Mouse (Mus musculus) midbrain, embryonic 10.5 days (tissue): ENCODE measurements around the gene Rasal1. TPM values are rescaled to one million over a fixed set of nuclear protein-coding genes. Genes with fewer than 3 reads are reported as not detected.

Source experiments
- DNase-seq: peaks from one replicate; pipeline ENCODE4 v3.0.0-alpha.2; 2017; ENCODE audit warnings: low spot score
- H3K27ac ChIP-seq: fragments of 300-500 bp; sonication (generic); replicated peaks from 2 replicates; pipeline ENCODE4 v1.5.1; 2016; ENCODE audit warnings: mild to moderate bottlenecking
- H3K27me3 ChIP-seq: fragments of 300-500 bp; sonication (generic); 2 replicates; pipeline ENCODE4 v1.6.1; 2016; ENCODE audit warnings: low read depth, mild to moderate bottlenecking; ENCODE audit not compliant: poor library complexity, severe bottlenecking
- H3K36me3 ChIP-seq: fragments of 300-500 bp; sonication (generic); 2 replicates; pipeline ENCODE4 v1.6.1; 2016; ENCODE audit warnings: mild to moderate bottlenecking, moderate library complexity
- H3K4me1 ChIP-seq: fragments of 300-500 bp; sonication (generic); 2 replicates; pipeline ENCODE4 v1.6.1; 2016
- H3K4me3 ChIP-seq: fragments of 300-500 bp; sonication (generic); 2 replicates; pipeline ENCODE4 v1.5.1; 2016; ENCODE audit warnings: mild to moderate bottlenecking, moderate library complexity
- H3K9me3 ChIP-seq: fragments of 300-500 bp; sonication (generic); replicated peaks from 2 replicates; pipeline ENCODE4 v1.6.1; 2016; ENCODE audit warnings: mild to moderate bottlenecking
- WGBS: fragments of 180-500 bp; shearing (Covaris S2); methylation state at CpG from one replicate; pipeline ENCODE4 v1.1.7; 2016; 5-methylcytosine and 5-hydroxymethylcytosine counted together
- polyA plus RNA-seq: library from polyadenylated mRNA; unstranded; fragments of >200 nt; fragmentation: Nextera tagmentation; extraction: Ambion mirVana; gene quantifications from 2 replicates; pipeline ENCODE4 v1.2.1, GENCODE M21; 2016

Rasal1 gene
- polyA plus RNA-seq, 1 experiment from 2014 or later, result 0.10 TPM

DNA sequence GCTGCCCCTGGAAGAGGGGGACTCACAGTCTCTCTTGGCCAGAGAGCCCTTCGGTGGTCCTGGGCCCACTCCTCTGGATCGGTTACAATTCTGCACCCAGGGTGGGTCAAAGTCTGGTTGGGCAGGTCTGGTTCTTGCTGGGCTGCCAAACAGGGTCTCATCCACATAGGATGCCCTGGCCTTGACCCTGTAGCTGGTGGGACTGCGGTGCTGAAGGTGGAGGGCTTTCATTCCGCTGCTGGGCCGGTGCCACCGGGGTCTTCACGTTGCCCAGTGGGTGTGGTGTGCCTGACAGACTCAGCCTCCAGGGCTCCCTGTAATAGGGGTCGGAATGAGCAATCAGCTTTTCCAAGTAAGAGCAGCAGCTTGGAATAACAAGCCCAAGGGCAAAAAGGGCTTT is 37.2 kb upstream of the Rasal1 start:
- Histone ChIP-seq H3K9me3 (peaks cover 7% of the 10 kb centered on the region; the same call in 1 of the 2 replicates), H3K27ac (0 out of 2 replicates have a peak overlapping the region, but pooled peaks have one; percentile 96), H3K4me1 (peaks cover 23% of the 10 kb centered on the region), H3K36me3 (peaks cover 39% of the 10 kb centered on the region), H3K4me3 (peak overlapping the region; percentile 72), H3K27me3 (peaks cover 7% of the 10 kb centered on the region)
- WGBS, result 69% methylated on average over 8 of the region's 8 CpGs
- DNase-seq, result no peak

DNA sequence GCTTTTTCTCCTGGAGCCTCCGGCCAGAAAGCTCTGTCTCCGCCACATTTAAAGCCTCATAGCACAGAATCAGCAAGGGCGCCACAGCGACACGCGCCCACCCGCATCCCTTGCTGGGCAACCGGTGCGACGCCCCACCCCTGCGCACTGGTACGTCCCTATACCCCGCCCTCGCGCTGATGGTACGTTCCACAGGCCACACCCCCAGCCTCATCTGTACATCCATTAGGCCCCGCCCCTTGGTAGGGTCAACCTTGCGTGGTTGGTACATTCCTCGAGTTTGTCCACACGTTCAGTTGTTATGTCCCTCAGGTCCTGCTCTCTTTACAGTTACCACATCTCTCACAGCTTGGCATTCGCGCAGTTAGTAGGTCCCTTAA is 36.2 kb upstream of the Rasal1 start, which contains the start of the genes Rita1 and Ddx54:
TSS of gene Rita1 (minus strand) at position 148 of the 380 bp plus-strand sequence.
TSS of gene Ddx54 (plus strand) at position 298 of the 380 bp plus-strand sequence.
- Histone ChIP-seq H3K36me3 (peaks cover 49% of the 10 kb centered on the region), H3K4me1 (peaks cover 23% of the 10 kb centered on the region), H3K4me3 (peak within 1 kb of the TSS; percentile 72), H3K27me3 (no peaks in the 10 kb centered on the region), H3K9me3 (peaks cover 7% of the 10 kb centered on the region; the same call in 1 of the 2 replicates), H3K27ac (peak within 1 kb of the TSS; percentile 96)
- DNase-seq, result peak; percentile 97
- under 1% methylated on average over 22 of the region's 22 CpGs for WGBS

DNA sequence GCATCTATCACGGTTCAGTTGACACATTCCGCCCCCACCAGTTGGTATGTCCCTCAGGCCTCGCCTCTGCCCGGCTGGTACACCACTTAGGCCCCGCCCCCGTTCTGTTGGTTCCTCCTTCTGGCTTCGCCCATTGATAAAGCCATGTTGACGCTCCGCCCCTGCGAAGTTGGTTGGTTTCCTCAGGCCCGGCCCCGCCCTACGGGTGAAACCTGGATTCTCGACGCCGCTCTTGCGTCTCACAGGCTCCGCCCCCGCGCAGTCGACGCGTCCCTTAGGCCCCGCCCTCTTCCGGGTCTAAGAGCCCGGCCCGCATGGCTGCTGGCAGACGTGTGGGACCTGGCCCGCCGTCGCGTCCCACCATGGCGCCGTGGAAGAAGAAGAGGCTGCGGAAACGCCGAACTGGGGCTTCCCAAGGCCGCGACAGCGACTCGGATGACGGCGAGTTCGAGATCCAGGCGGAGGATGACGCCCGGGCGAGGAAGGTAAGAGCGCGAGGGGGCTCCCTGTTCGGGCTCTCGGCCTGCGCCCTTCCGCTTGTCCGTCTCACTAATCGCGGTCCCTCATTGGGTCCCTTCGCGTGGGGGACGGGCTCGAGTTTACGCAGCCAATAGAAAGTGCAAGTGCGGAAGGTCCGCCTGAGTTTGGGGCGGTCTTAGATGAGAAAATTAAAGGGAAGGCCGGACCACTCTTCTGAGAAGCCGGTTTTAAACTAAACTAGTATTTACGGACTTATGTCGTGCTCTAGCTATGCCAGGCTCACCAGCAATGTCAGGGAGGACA is 35.6 kb upstream of the Rasal1 start:
- peak; percentile 99 for DNase-seq
- peaks cover 7% of the 10 kb centered on the region; the same call in 1 of the 2 replicates for H3K9me3 ChIP-seq
- peak overlapping the region; percentile 72 for H3K4me3 ChIP-seq
- H3K27me3 ChIP-seq, result no peaks in the 10 kb centered on the region
- H3K36me3 ChIP-seq, result peaks cover 53% of the 10 kb centered on the region
- H3K27ac ChIP-seq, result peak overlapping the region; percentile 96
- peaks cover 23% of the 10 kb centered on the region for H3K4me1 ChIP-seq
- WGBS, result under 1% methylated on average over 69 of the region's 69 CpGs

DNA sequence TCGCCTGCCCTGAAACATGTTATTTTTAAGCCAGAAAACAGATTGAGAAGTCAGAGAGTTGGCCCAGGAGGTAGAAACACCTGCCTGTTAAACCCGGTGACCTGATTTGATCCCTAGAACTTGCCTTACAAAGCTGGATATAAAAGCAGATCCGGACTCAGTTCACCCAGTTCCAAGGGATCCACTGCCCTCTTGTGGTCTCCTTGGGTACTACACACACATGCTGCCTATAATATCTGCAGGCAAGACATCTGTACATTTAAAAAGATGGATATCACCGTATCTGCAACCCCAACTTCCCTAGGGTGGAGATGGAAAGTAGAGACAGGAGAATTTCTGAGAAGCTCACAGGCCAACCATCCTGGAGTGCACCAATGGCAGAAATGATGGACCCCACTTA is 32.7 kb upstream of the Rasal1 start:
- peaks cover 21% of the 10 kb centered on the region for H3K4me1 ChIP-seq
- WGBS, result 92% methylated on average over 4 of the region's 4 CpGs
- H3K4me3 ChIP-seq, result no peak overlapping the region
- no peak for DNase-seq
- peaks cover 62% of the 10 kb centered on the region for H3K36me3 ChIP-seq
- H3K9me3 ChIP-seq, result peaks cover 7% of the 10 kb centered on the region; the same call in 1 of the 2 replicates
- H3K27me3 ChIP-seq, result no peaks in the 10 kb centered on the region
- no peak overlapping the region for H3K27ac ChIP-seq

DNA sequence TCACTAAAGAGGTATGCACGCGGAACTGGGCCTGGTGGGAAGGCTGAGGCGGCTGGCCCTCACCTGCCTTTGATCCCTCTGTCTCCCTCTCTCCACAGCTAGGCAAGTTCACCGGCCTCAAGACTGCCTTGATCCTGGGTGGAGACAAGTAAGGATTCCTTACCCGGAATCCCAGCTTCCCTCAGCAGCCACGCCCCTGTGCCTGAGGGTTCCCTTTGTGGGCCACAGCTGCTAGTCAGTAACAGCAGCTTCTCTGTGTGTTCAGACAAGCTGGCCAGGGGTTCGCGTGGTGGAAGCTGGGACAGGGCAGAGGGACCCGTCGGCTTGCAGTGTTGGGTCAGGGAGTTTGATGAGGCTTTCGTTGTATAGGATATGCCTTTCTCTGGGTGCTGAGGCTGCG is 29.8 kb upstream of the Rasal1 start:
- WGBS, result 88% methylated on average over 12 of the region's 12 CpGs
- H3K27ac ChIP-seq, result no peak overlapping the region
- H3K4me3 ChIP-seq, result no peak overlapping the region
- peaks cover 7% of the 10 kb centered on the region; the same call in 1 of the 2 replicates for H3K9me3 ChIP-seq
- H3K36me3 ChIP-seq, result peaks cover 91% of the 10 kb centered on the region
- H3K4me1 ChIP-seq, result peaks cover 5% of the 10 kb centered on the region
- no peak for DNase-seq
- H3K27me3 ChIP-seq, result no peaks in the 10 kb centered on the region

DNA sequence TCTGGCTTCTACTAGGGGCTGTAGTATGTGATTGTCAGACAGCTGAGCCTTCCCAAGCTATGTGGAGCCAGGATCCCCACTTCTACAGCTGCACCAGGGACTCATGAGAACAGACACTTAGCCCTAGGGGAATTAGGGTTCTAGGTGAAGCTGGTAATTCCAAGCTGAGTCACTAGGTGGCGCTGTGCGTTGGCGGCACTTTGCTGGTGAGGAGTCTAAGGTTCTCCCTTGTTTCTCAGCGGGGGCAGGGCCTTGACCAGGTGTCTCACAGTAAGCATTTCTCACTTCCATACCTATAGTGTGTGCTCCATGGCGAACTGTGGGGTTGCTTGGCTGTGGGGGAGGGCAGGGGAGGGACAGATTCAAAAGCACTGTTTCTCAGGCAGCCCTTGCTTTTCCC is 29.4 kb upstream of the Rasal1 start:
- peak; percentile 68 for DNase-seq
- WGBS, result 20% methylated on average over 5 of the region's 5 CpGs
- H3K27ac ChIP-seq, result no peak overlapping the region
- H3K9me3 ChIP-seq, result peaks cover 7% of the 10 kb centered on the region; the same call in 1 of the 2 replicates
- peaks cover 95% of the 10 kb centered on the region for H3K36me3 ChIP-seq
- H3K27me3 ChIP-seq, result no peaks in the 10 kb centered on the region
- peaks cover under 1% of the 10 kb centered on the region for H3K4me1 ChIP-seq
- no peak overlapping the region for H3K4me3 ChIP-seq

DNA sequence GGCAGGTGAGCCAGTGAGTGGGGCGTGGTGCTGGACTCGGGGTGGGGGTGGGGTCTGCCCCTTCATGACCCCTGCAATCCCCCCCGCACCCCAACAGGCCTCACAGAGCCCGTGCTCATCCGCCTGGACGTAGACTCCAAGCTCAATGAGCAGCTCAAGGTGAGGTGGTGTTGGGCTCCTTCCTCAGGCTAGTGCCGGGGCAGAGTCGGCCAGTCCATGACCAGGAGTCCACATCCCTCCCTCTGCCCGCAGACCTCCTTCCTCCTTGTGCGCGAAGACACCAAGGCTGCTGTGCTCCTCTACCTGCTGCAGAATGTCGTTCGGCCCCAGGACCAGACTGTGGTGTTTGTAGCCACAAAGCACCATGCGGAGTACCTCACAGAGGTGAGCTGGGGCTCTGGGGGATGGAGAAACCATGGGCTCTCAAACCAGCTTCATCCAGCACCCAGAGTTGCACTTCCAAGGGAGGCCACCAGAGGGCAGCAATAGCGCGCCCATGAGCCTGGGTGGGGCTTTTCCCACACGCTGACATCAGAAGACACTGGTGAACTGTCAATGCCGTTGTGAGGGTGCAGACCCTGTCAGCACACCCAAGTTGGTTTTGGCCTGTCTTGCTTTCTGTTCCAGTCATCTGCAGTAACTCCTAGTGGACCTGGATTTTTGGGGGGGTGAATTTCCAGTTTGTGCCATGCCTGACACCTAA is 28.1 kb upstream of the Rasal1 start:
- no peaks in the 10 kb centered on the region for H3K4me1 ChIP-seq
- WGBS, result 72% methylated on average over 18 of the region's 18 CpGs

DNA sequence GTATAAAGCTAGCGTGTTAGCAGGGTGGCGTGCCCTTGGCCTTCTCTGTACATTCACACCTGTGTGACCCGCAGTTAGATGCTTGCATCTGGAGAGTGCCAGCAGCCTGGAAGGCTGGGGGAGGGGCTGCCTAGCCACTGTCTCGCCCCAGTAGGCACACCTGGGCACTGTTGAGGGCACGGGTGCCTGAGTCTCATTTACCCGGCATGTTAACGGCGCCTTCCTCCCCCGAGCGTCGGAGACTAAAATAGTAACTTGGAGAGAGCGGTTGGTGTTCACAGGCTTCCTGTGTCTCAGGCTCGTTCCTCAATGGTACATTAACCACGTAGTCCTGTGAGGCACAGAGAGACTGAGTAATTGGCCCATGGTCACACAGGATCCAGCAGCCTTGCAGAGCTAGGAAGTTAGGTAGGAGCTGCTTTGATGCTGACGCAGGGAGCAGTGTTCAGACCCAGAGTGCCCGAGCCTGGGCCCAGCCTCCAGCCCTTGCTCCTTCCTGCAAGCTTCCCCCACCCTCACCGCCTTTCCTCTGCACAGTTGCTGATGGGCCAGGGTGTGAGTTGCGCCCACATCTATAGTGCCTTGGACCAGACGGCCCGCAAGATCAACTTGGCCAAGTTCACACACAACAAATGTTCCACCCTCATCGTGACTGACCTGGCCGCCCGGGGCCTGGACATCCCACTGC is 27.4 kb upstream of the Rasal1 start:
- H3K4me1 ChIP-seq, result peaks cover 6% of the 10 kb centered on the region
- no peak for DNase-seq
- H3K36me3 ChIP-seq, result peaks cover 100% of the 10 kb centered on the region
- no peak overlapping the region for H3K4me3 ChIP-seq
- H3K27me3 ChIP-seq, result no peaks in the 10 kb centered on the region
- H3K27ac ChIP-seq, result no peak overlapping the region
- WGBS, result 96% methylated on average over 23 of the region's 23 CpGs
- H3K9me3 ChIP-seq, result peaks cover 1% of the 10 kb centered on the region; the same call in 1 of the 2 replicates

More for the DNA sequence above, 28.1 kb upstream of the Rasal1 start:
- Histone ChIP-seq H3K27ac (no peak overlapping the region), H3K9me3 (peaks cover 7% of the 10 kb centered on the region; the same call in 1 of the 2 replicates), H3K4me3 (no peak overlapping the region), H3K27me3 (no peaks in the 10 kb centered on the region), H3K36me3 (peaks cover 100% of the 10 kb centered on the region)
- peak; percentile 80 for DNase-seq

DNA sequence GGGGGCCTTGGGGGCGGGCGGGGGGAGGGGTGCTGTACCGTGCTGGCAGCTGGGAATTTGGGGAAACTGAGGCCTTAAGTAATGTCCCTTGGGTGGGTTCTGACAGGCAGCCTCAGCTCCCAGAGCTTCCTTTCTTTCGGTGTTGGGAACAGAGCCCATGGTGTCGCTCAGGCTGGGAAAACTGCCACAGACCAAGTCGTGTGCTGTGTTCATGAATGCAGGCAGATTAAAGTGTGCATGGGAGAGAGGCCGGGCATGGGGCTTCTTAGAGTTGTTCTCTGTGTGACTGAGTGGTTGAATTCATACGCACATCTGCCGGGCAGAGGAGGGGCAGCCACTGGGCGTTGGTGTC is 26.8 kb upstream of the Rasal1 start:
- H3K4me3 ChIP-seq, result no peak overlapping the region
- WGBS, result 92% methylated on average over 10 of the region's 10 CpGs
- H3K36me3 ChIP-seq, result peaks cover 100% of the 10 kb centered on the region
- no peaks in the 10 kb centered on the region for H3K9me3 ChIP-seq
- no peaks in the 10 kb centered on the region for H3K27me3 ChIP-seq
- H3K27ac ChIP-seq, result no peak overlapping the region
- peaks cover 12% of the 10 kb centered on the region for H3K4me1 ChIP-seq
- no peak for DNase-seq

DNA sequence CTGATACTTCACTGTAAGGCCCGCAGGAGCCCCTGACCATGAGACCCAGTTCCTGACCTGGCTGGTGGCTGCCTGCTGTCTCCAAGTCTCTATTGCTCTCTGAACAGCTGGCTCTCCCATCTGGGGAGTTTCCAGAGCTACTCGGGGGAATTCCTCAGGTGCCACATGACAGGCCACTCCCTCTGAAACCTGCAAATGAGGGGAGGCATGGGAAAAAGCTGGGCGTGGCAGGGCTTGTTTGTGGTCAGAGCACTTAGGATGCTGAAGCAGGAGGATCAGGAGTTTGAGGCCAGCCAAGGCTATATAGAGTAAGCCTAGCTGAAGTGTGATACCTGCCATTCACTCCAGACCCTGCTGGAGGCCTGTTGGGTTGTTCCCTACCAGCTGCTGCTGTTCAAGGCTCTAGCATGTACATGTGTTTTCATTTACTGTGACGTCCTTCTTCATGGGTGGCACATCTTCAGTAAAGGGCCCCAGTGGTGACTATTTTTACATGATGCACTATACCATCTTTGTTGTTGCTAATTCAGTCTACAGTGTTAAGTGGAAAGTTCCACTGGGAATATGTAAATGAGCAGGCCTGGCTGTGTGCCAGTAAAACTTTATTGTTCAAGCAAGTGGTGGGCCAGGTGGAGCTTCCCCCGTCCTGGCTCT is 26.3 kb upstream of the Rasal1 start:
- Histone ChIP-seq H3K4me1 (peaks cover 12% of the 10 kb centered on the region), H3K27me3 (no peaks in the 10 kb centered on the region), H3K9me3 (no peaks in the 10 kb centered on the region), H3K4me3 (no peak overlapping the region), H3K36me3 (peaks cover 100% of the 10 kb centered on the region), H3K27ac (no peak overlapping the region)
- WGBS, result 83% methylated on average over 5 of the region's 5 CpGs
- DNase-seq, result no peak

DNA sequence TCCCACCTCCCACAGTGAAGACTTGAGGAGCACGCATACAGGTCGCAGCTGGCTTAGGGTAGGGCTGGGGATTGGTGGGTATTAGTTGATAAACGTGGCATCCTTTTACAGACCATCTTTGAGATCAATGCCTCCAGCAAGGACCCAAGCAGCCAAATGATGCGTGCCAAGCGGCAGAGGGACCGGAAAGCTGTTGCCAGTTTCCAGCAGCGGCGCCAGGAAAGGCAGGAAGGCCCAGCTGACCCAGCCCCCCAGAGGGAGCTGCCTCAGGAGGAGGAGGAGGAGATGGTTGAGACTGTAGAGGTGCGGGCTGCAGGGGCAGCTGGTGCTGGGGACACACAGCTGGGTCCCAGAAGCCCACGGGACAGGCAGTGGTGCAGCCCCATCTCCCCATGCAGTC is 24.2 kb upstream of the Rasal1 start:
- Histone ChIP-seq H3K27me3 (peaks cover under 1% of the 10 kb centered on the region), H3K9me3 (no peaks in the 10 kb centered on the region), H3K4me1 (peaks cover 21% of the 10 kb centered on the region), H3K36me3 (peaks cover 98% of the 10 kb centered on the region), H3K27ac (no peak overlapping the region), H3K4me3 (no peak overlapping the region)
- no peak for DNase-seq
- WGBS, result 95% methylated on average over 10 of the region's 10 CpGs

DNA sequence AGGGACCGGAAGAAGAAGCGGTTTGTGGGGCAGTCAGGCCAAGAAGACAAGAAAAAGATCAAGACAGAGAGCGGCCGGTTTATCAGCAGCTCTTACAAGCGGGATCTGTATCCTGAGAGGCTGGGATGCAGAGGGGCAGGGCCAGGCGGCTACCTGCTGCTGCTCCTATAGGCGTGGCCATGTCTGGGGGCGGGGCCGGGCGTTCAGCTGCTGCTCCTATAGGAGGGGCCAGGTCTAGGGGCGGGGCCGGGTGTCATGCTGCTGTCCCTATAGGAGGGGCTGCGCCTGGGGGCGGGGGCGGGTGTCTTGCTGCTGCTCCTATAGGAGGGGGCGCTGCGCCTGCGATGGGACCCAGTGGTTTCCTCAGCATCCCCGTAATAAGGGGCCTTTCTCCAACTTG is 22.2 kb upstream of the Rasal1 start:
- H3K4me3 ChIP-seq, result no peak overlapping the region
- peaks cover 27% of the 10 kb centered on the region for H3K4me1 ChIP-seq
- no peak overlapping the region for H3K27ac ChIP-seq
- peaks cover 78% of the 10 kb centered on the region for H3K36me3 ChIP-seq
- H3K27me3 ChIP-seq, result peaks cover 21% of the 10 kb centered on the region
- WGBS, result 23% methylated on average over 18 of the region's 19 CpGs
- H3K9me3 ChIP-seq, result no peaks in the 10 kb centered on the region
- DNase-seq, result peak; percentile 69
